Mouse (Mus musculus): ENCODE measurements around the gene 1700016H13Rik. TPM values are rescaled to one million over a fixed set of nuclear protein-coding genes. Genes with fewer than 3 reads are reported as not detected.

1700016H13Rik gene
- polyA plus RNA-seq (2016; fragmentation: Nextera tagmentation; extraction: Ambion mirVana): 0.20 and 0.33 TPM in 2 replicates

- under 1% methylated on average over 56 of the region's 56 CpGs for WGBS
These were observed at the start of gene 1700016H13Rik for GRCm38 (mm10) chr5:103655346-103656118. Gene 1700016H13Rik (minus strand): TSS chr5:103656010.

GRCm38 (mm10) chr5:103705331-103705730, 49.5 kb upstream of the 1700016H13Rik start:
- Histone ChIP-seq H3K27me3 (no peaks in the 10 kb centered on the region), H3K36me3 (no peaks in the 10 kb centered on the region), H3K27ac (no peak overlapping the region), H3K4me2 (replicated peaks) (no peak overlapping the region), H3K9ac (no peak overlapping the region), H3K4me3 (no peak overlapping the region), H3K4me1 (no peaks in the 10 kb centered on the region), H3K9me3 (no peaks in the 10 kb centered on the region)
- WGBS: 84% methylated on average over 4 of the region's 4 CpGs
- ATAC-seq (ENCODE audit: insufficient number of reproducible peaks, insufficient read depth, low FRiP score, low TSS enrichment): no peak

More at GRCm38 (mm10) chr5:103655346-103656118, at the start of gene 1700016H13Rik:
- ATAC-seq (ENCODE audit: insufficient number of reproducible peaks, insufficient read depth, low FRiP score, low TSS enrichment): 0 out of 2 replicates have a peak, but pooled peaks have one; percentile 81
- Histone ChIP-seq H3K4me2 (replicated peaks) (peak within 1 kb of the TSS; percentile 98), H3K9ac (peak within 1 kb of the TSS; percentile 64), H3K9me3 (no peaks in the 10 kb centered on the region), H3K36me3 (no peaks in the 10 kb centered on the region), H3K4me3 (peak within 1 kb of the TSS; percentile 53), H3K27me3 (no peaks in the 10 kb centered on the region), H3K27ac (no peak within 1 kb of the TSS), H3K4me1 (peaks cover 7% of the 10 kb centered on the region; the same call in 1 of the 2 replicates)

DNA sequence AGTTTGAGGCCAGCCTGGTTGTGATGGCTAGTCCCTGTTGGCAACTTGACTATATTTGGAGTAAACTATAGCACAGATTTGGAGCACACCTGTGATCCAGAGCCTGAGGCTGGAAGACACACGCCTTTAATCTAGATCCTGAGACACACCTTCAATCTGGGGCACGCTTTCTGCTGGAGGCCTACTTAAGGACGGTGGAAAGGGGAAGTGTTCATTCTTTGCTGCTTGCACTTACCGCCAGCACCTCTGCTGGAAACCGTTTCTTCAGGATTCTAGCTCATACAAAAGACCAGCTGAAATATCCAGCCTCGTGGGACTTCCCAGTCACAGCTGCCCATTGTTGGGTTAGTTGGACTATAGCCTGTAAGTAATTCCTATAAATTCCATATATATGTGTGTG, 46.7 kb upstream of the 1700016H13Rik start:
- H3K4me1 ChIP-seq: peaks cover 2% of the 10 kb centered on the region; the same call in 1 of the 2 replicates
- no peak for ATAC-seq (ENCODE audit: insufficient number of reproducible peaks, insufficient read depth, low FRiP score, low TSS enrichment)
- WGBS: 80% methylated on average over 6 of the region's 6 CpGs
- H3K27me3 ChIP-seq: no peaks in the 10 kb centered on the region
- no peak overlapping the region for H3K4me2 ChIP-seq (replicated peaks)
- H3K27ac ChIP-seq: no peak overlapping the region
- no peak overlapping the region for H3K4me3 ChIP-seq
- no peaks in the 10 kb centered on the region for H3K9me3 ChIP-seq
- no peak overlapping the region for H3K9ac ChIP-seq
- no peaks in the 10 kb centered on the region for H3K36me3 ChIP-seq

- no peak overlapping the region for H3K4me2 ChIP-seq (replicated peaks)
- H3K9me3 ChIP-seq: no peaks in the 10 kb centered on the region
- H3K4me1 ChIP-seq: peaks cover 7% of the 10 kb centered on the region; the same call in 1 of the 2 replicates
- H3K4me3 ChIP-seq: no peak overlapping the region
- H3K27me3 ChIP-seq: no peaks in the 10 kb centered on the region
- no peak for ATAC-seq (ENCODE audit: insufficient number of reproducible peaks, insufficient read depth, low FRiP score, low TSS enrichment)
- H3K27ac ChIP-seq: no peak overlapping the region
- H3K36me3 ChIP-seq: no peaks in the 10 kb centered on the region
- no peak overlapping the region for H3K9ac ChIP-seq
- WGBS: 70% methylated on average over 3 of the region's 3 CpGs
These were observed 45.7 kb upstream of the 1700016H13Rik start for GRCm38 (mm10) chr5:103701466-103701865.

GRCm38 (mm10) chr5:103700661-103701060, 44.9 kb upstream of the 1700016H13Rik start:
- Histone ChIP-seq H3K4me3 (no peak overlapping the region), H3K27me3 (no peaks in the 10 kb centered on the region), H3K4me1 (peaks cover 7% of the 10 kb centered on the region; the same call in 1 of the 2 replicates), H3K9me3 (no peaks in the 10 kb centered on the region), H3K27ac (no peak overlapping the region), H3K4me2 (replicated peaks) (no peak overlapping the region), H3K9ac (no peak overlapping the region), H3K36me3 (no peaks in the 10 kb centered on the region)
- WGBS: 71% methylated on average over 2 of the region's 2 CpGs
- no peak for ATAC-seq (ENCODE audit: insufficient number of reproducible peaks, insufficient read depth, low FRiP score, low TSS enrichment)

- Histone ChIP-seq H3K27me3 (0 out of 2 replicates have a peak, but pooled peaks cover under 1% of the 10 kb centered on the region), H3K4me1 (peaks cover 7% of the 10 kb centered on the region; the same call in 1 of the 2 replicates), H3K9ac (no peak overlapping the region), H3K4me2 (replicated peaks) (no peak overlapping the region), H3K4me3 (no peak overlapping the region), H3K27ac (no peak overlapping the region), H3K36me3 (no peaks in the 10 kb centered on the region), H3K9me3 (no peaks in the 10 kb centered on the region)
- ATAC-seq (ENCODE audit: insufficient number of reproducible peaks, insufficient read depth, low FRiP score, low TSS enrichment): no peak
- WGBS: 67% methylated on average over 4 of the region's 4 CpGs
These were observed 43.7 kb upstream of the 1700016H13Rik start for GRCm38 (mm10) chr5:103699537-103699936.

GRCm38 (mm10) chr5:103698577-103698976, 42.8 kb upstream of the 1700016H13Rik start:
- Histone ChIP-seq H3K36me3 (no peaks in the 10 kb centered on the region), H3K27me3 (peaks cover 10% of the 10 kb centered on the region), H3K9me3 (no peaks in the 10 kb centered on the region), H3K27ac (no peak overlapping the region), H3K4me3 (no peak overlapping the region), H3K4me2 (replicated peaks) (no peak overlapping the region), H3K9ac (no peak overlapping the region), H3K4me1 (peaks cover 9% of the 10 kb centered on the region; the same call in 1 of the 2 replicates)
- WGBS: 68% methylated on average over 4 of the region's 4 CpGs
- no peak for ATAC-seq (ENCODE audit: insufficient number of reproducible peaks, insufficient read depth, low FRiP score, low TSS enrichment)

- WGBS: 67% methylated on average over 5 of the region's 5 CpGs
- ATAC-seq (ENCODE audit: insufficient number of reproducible peaks, insufficient read depth, low FRiP score, low TSS enrichment): no peak
- H3K9ac ChIP-seq: no peak overlapping the region
- no peaks in the 10 kb centered on the region for H3K36me3 ChIP-seq
- H3K27ac ChIP-seq: no peak overlapping the region
- H3K4me3 ChIP-seq: no peak overlapping the region
- no peaks in the 10 kb centered on the region for H3K9me3 ChIP-seq
- peaks cover 16% of the 10 kb centered on the region for H3K27me3 ChIP-seq
- no peak overlapping the region for H3K4me2 ChIP-seq (replicated peaks)
- H3K4me1 ChIP-seq: peaks cover 15% of the 10 kb centered on the region; the same call in 1 of the 2 replicates
These were observed 42.2 kb upstream of the 1700016H13Rik start for GRCm38 (mm10) chr5:103697875-103698491.

- WGBS: 50% methylated on average over 6 of the region's 6 CpGs
- Histone ChIP-seq H3K9me3 (no peaks in the 10 kb centered on the region), H3K27me3 (peaks cover 25% of the 10 kb centered on the region), H3K4me3 (no peak overlapping the region), H3K9ac (no peak overlapping the region), H3K4me2 (replicated peaks) (no peak overlapping the region), H3K27ac (no peak overlapping the region), H3K4me1 (peaks cover 17% of the 10 kb centered on the region; the same call in 1 of the 2 replicates), H3K36me3 (no peaks in the 10 kb centered on the region)
- no peak for ATAC-seq (ENCODE audit: insufficient number of reproducible peaks, insufficient read depth, low FRiP score, low TSS enrichment)
These were observed 38.3 kb upstream of the 1700016H13Rik start for GRCm38 (mm10) chr5:103694094-103694493.

DNA sequence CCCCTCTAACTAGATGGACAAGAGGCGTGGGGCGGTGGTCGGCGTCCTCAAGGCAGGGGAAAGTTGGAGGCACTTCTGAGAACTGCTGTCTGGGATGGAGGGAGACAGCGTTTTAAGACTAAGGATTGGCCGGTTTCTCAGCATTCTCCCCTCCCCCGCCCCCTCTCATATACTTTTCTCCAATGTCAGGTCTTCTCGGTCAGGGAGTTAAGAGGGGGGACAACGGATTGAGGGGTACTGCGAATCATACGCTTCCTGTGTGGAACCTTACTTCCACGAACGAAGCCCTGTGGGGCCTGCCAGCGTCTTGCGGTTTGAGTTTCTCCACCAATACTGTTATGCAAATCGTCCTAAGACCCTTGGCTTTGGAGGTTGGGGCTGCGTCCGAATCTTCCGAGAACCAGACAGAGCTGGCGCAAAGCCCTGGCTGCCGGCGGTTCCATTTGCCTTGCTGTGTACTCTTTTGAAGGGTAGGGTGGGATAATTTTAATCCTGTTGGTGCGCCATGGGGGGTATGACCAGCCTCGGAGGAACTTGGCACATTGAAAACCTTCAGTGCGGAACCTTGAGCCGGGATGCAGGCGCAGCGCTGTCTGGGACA, 37.3 kb upstream of the 1700016H13Rik start:
- Histone ChIP-seq H3K9me3 (no peaks in the 10 kb centered on the region), H3K27me3 (peaks cover 25% of the 10 kb centered on the region), H3K4me3 (peak overlapping the region; percentile 60), H3K9ac (peak overlapping the region; percentile 48), H3K36me3 (no peaks in the 10 kb centered on the region), H3K4me2 (replicated peaks) (peak overlapping the region; percentile 99), H3K4me1 (peaks cover 17% of the 10 kb centered on the region; the same call in 1 of the 2 replicates), H3K27ac (no peak overlapping the region)
- no peak for ATAC-seq (ENCODE audit: insufficient number of reproducible peaks, insufficient read depth, low FRiP score, low TSS enrichment)
- under 1% methylated on average over 28 of the region's 28 CpGs for WGBS

GRCm38 (mm10) chr5:103692531-103693040, 36.8 kb upstream of the 1700016H13Rik start:
- no peak overlapping the region for H3K27ac ChIP-seq
- WGBS: under 1% methylated on average over 34 of the region's 34 CpGs

More at GRCm38 (mm10) chr5:103692531-103693040, 36.8 kb upstream of the 1700016H13Rik start:
- peak overlapping the region; percentile 99 for H3K4me2 ChIP-seq (replicated peaks)
- H3K4me1 ChIP-seq: peaks cover 15% of the 10 kb centered on the region; the same call in 1 of the 2 replicates
- ATAC-seq (ENCODE audit: insufficient number of reproducible peaks, insufficient read depth, low FRiP score, low TSS enrichment): 0 out of 2 replicates have a peak, but pooled peaks have one; percentile 29
- no peaks in the 10 kb centered on the region for H3K36me3 ChIP-seq
- H3K27me3 ChIP-seq: peaks cover 25% of the 10 kb centered on the region
- peak overlapping the region; percentile 48 for H3K9ac ChIP-seq
- peak overlapping the region; percentile 60 for H3K4me3 ChIP-seq
- H3K9me3 ChIP-seq: no peaks in the 10 kb centered on the region

Measured in embryonic facial prominence, embryonic 12.5 days (tissue).